Mouse (Mus musculus) MEL (cell line): ENCODE results near the gene Spata31d1d. TPM values are rescaled to one million over a fixed set of nuclear protein-coding genes. Genes with fewer than 3 reads are reported as not detected.
A peak's percentile ranks its signal among the peaks of the same experiment; 100 is the strongest.
"Not testable (repeated sequence)": the region's sequence is repeated elsewhere in the genome, so short reads cannot be mapped to it uniquely, and the experiment has no call there.

Experiments
- DNase-seq: peaks from one replicate; pipeline ENCODE4 v3.0.0; 2011; ENCODE audit warnings: low read depth, low spot score
- H3K27ac ChIP-seq: 2 replicates; pipeline ENCODE4 v1.5.1; 2012; ENCODE audit warnings: low read depth, mild to moderate bottlenecking, control low read depth, low read length, moderate library complexity; ENCODE audit not compliant: control insufficient read depth
- H3K27me3 ChIP-seq, 2 experiments: fragments of 150-350 bp in 1 of 2; sonication (generic) in 1 of 2; 2 replicates each; pipeline ENCODE4 v1.6.1; 2012; ENCODE audit warnings: low read length in 2 of 2, mild to moderate bottlenecking in 2 of 2, improper control_type of control experiment in 1 of 2, moderate library complexity in 1 of 2; ENCODE audit not compliant: insufficient read depth in 2 of 2, control insufficient read depth in 1 of 2
- H3K36me3 ChIP-seq, 2 experiments: 2 replicates each; pipeline ENCODE4 v1.6.1; 2012 to 2014; ENCODE audit warnings: low read length in 2 of 2, improper control_type of control experiment in 1 of 2, inconsistent platforms in 1 of 2, mild to moderate bottlenecking in 1 of 2; ENCODE audit not compliant: insufficient read depth in 2 of 2, control insufficient read depth in 1 of 2
- H3K4me1 ChIP-seq, 2 experiments: fragments of 150-350 bp in 1 of 2; sonication (generic) in 1 of 2; 2 replicates each; pipeline ENCODE4 v1.6.1; 2012; ENCODE audit warnings: low read length in 2 of 2, improper control_type of control experiment in 1 of 2, mild to moderate bottlenecking in 1 of 2; ENCODE audit not compliant: insufficient read depth in 2 of 2, control insufficient read depth in 1 of 2
- H3K4me3 ChIP-seq, 2 experiments: fragments of 150-350 bp in 1 of 2; sonication (generic) in 1 of 2; 2 replicates each; pipeline ENCODE4 v1.5.1; 2012; ENCODE audit warnings: low read depth in 2 of 2, low read length in 2 of 2, mild to moderate bottlenecking in 2 of 2, moderate library complexity in 2 of 2, control low read depth in 1 of 2, improper control_type of control experiment in 1 of 2; ENCODE audit not compliant: control insufficient read depth in 1 of 2, insufficient read depth in 1 of 2
- H3K79me2 ChIP-seq: 2 replicates; pipeline ENCODE4 v1.6.1; 2012; ENCODE audit warnings: mild to moderate bottlenecking, low read length, moderate library complexity; ENCODE audit not compliant: control insufficient read depth, poor library complexity, insufficient read depth
- H3K9ac ChIP-seq: 2 replicates; pipeline ENCODE4 v1.6.1; 2012; ENCODE audit warnings: low read depth, mild to moderate bottlenecking, control low read depth, low read length, moderate library complexity; ENCODE audit not compliant: control insufficient read depth, poor library complexity, severe bottlenecking
- H3K9me3 ChIP-seq: fragments of 150-350 bp; sonication (generic); replicated peaks from 2 replicates; pipeline ENCODE4 v1.6.1; 2012; ENCODE audit warnings: mild to moderate bottlenecking, low read length, improper control_type of control experiment, moderate library complexity; ENCODE audit not compliant: insufficient read depth
- BHLHE40 ChIP-seq: IDR thresholded peaks from 2 replicates; pipeline ENCODE4 v1.6.1; 2012; ENCODE audit warnings: low read depth, mild to moderate bottlenecking, inconsistent platforms, low read length, improper control_type of control experiment, borderline replicate concordance
- CTCF ChIP-seq, 3 experiments: IDR thresholded peaks in 2 of 3; conservative IDR thresholded peaks in 1 of 3; 2 replicates each; pipeline ENCODE4 v1.5.1; 2011 to 2012; ENCODE audit warnings: low read length in 3 of 3, low read depth in 2 of 3, mild to moderate bottlenecking in 2 of 3, improper control_type of control experiment in 1 of 3, inconsistent platforms in 1 of 3, mixed read lengths in 1 of 3, moderate library complexity in 1 of 3; ENCODE audit not compliant: control insufficient read depth in 1 of 3, insufficient read depth in 1 of 3, poor library complexity in 1 of 3, severe bottlenecking in 1 of 3
- ELF1 ChIP-seq: IDR thresholded peaks from 2 replicates; pipeline ENCODE4 v1.6.1; 2014; ENCODE audit warnings: low read depth, mild to moderate bottlenecking, inconsistent platforms, low read length, improper control_type of control experiment, moderate library complexity
- GATA1 ChIP-seq: IDR thresholded peaks from 2 replicates; pipeline ENCODE4 v1.6.1; 2011; ENCODE audit warnings: low read depth, low read length, improper control_type of control experiment
- NELFE ChIP-seq: IDR thresholded peaks from 2 replicates; pipeline ENCODE4 v1.6.1; 2011; ENCODE audit warnings: low read depth, low read length, improper control_type of control experiment
- NRF1 ChIP-seq: IDR thresholded peaks from 2 replicates; pipeline ENCODE4 v1.6.1; 2014; ENCODE audit warnings: low read depth, mild to moderate bottlenecking, inconsistent platforms, low read length, improper control_type of control experiment, moderate library complexity; ENCODE audit not compliant: poor library complexity, insufficient read depth, severe bottlenecking
- POLR2AphosphoS2 ChIP-seq: IDR thresholded peaks from 2 replicates; pipeline ENCODE4 v1.6.1; 2011; ENCODE audit warnings: low read length, improper control_type of control experiment
- RAD21 ChIP-seq: IDR thresholded peaks from 2 replicates; pipeline ENCODE4 v1.6.1; 2011; ENCODE audit warnings: mild to moderate bottlenecking, low read depth, low read length, improper control_type of control experiment
- RCOR1 ChIP-seq: IDR thresholded peaks from 2 replicates; pipeline ENCODE4 v1.6.1; 2012; ENCODE audit warnings: low read depth, mild to moderate bottlenecking, inconsistent platforms, low read length, improper control_type of control experiment
- SIN3A ChIP-seq: IDR thresholded peaks from 2 replicates; pipeline ENCODE4 v1.6.1; 2012; ENCODE audit warnings: low read length, improper control_type of control experiment, inconsistent platforms
- SMC3 ChIP-seq: IDR thresholded peaks from 2 replicates; pipeline ENCODE4 v1.6.1; 2011; ENCODE audit warnings: low read depth, low read length, improper control_type of control experiment
- TBP ChIP-seq: IDR thresholded peaks from 2 replicates; pipeline ENCODE4 v1.8.0; 2011; ENCODE audit warnings: low read depth, low read length, improper control_type of control experiment
- UBTF ChIP-seq: IDR thresholded peaks from 2 replicates; pipeline ENCODE4 v1.6.1; 2012; ENCODE audit warnings: low read depth, mild to moderate bottlenecking, inconsistent platforms, low read length, improper control_type of control experiment, moderate library complexity, borderline replicate concordance; ENCODE audit not compliant: insufficient read depth
- USF1 ChIP-seq: IDR thresholded peaks from 2 replicates; pipeline ENCODE4 v1.6.1; 2014; ENCODE audit warnings: low read depth, mild to moderate bottlenecking, inconsistent platforms, low read length, improper control_type of control experiment, moderate library complexity
- ZC3H11A ChIP-seq: IDR thresholded peaks from 2 replicates; pipeline ENCODE4 v1.6.1; 2012; ENCODE audit warnings: low read depth, mild to moderate bottlenecking, inconsistent platforms, low read length, improper control_type of control experiment
- ZKSCAN1 ChIP-seq: IDR thresholded peaks from 2 replicates; pipeline ENCODE4 v1.6.1; 2012; ENCODE audit warnings: low read depth, mild to moderate bottlenecking, inconsistent platforms, low read length, improper control_type of control experiment, moderate library complexity
- ZMIZ1 ChIP-seq: IDR thresholded peaks from 2 replicates; pipeline ENCODE4 v1.6.1; 2012; ENCODE audit warnings: low read depth, mild to moderate bottlenecking, inconsistent platforms, low read length, improper control_type of control experiment, moderate library complexity
- ZNF384 ChIP-seq: IDR thresholded peaks from 2 replicates; pipeline ENCODE4 v1.6.1; 2012; ENCODE audit warnings: low read depth, mild to moderate bottlenecking, inconsistent platforms, low read length, improper control_type of control experiment
- polyA plus RNA-seq, 2 experiments: library from polyadenylated mRNA; stranded (reverse) in 1 of 2; unstranded in 1 of 2; fragments of >175 nt in 1 of 2; fragments of >200 nt in 1 of 2; gene quantifications; 2 replicates each; pipeline versions ENCODE4 v1.2.1 to v1.2.4; 2012; ENCODE audit warnings: low replicate concordance in 2 of 2, low read depth in 1 of 2; ENCODE audit not compliant: insufficient read length in 2 of 2, insufficient read depth in 1 of 2, missing spikeins in 1 of 2
- total RNA-seq: library from RNA; depleted of rRNA; stranded (reverse); fragments of 300-350 nt; gene quantifications from 2 replicates; pipeline ENCODE4 v1.2.3, GENCODE M21; 2012; rRNA removed

The Spata31d1d gene
- total RNA-seq (not detected in 2 replicates), polyA plus RNA-seq (not detected)

DNA sequence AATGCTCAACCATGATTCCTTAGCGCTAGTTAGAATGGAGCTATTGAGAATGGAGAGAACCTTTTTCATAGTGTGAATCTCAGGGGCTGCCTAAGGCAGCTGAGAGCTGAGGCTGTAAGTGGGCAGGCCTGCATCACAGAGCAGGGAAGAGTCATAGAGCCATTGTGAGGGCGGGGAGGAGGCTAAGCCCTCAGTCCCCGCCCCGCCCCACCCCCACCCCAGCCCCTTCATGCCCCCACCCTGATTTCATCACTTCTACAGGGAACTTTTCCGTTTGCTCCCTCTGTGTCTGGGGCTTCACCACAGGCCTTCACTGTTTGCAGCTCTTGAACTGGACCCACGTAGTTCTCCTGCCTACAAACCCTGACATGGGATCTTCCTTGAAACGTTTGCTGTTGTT lies at the start of gene Spata31d1d:
Gene Spata31d1d (minus strand): TSS at position 101 of the 400 bp plus-strand sequence.
- H3K4me3 ChIP-seq = no peak within 1 kb of the TSS
- H3K79me2 ChIP-seq = no peaks in the 10 kb centered on the region
- H3K9ac ChIP-seq = no peak within 1 kb of the TSS
- TF ChIP-seq BHLHE40 = no peak
- H3K9me3 ChIP-seq = no peaks in the 10 kb centered on the region
- H3K27me3 ChIP-seq = no peaks in the 10 kb centered on the region
- no peak within 1 kb of the TSS for H3K27ac ChIP-seq
- peaks cover 0 to 14% of the 10 kb centered on the region in 2 experiments; a peak in 2 of 4 replicates for H3K4me1 ChIP-seq
- DNase-seq = no peak
- H3K36me3 ChIP-seq = peaks cover 0 to 6% of the 10 kb centered on the region in 2 experiments; a peak in 2 of 4 replicates

DNA sequence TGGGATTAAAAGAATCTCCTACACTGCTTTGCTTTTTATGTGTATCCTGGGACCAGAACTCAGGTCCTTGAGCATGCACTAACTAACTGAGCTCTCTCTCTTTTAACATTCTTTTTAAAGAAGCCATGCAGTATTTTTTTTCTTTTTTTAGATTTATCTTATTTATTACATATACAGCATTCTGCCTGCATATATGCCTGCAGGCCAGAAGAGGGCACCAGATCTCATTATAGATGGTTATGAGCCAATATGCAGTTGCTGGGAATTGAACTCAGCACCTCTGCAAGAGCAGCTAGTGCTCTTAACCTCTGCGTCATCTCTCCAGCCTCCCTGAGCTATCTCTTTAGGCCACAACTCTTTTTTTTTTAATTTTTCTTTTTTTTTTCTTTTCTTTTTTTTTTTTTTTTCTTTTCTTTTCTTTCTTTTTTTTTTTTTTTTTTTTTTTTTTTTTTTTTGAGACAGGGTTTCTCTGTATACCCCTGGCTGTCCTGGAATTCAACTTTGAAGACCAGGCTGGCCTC lies 48.3 kb upstream of the Spata31d1d start:
- not testable (repeated sequence) for H3K79me2 ChIP-seq, H3K4me3 ChIP-seq, H3K27me3 ChIP-seq, H3K4me1 ChIP-seq, H3K9ac ChIP-seq, H3K27ac ChIP-seq, H3K9me3 ChIP-seq
- peak; percentile 44 for DNase-seq
- peaks cover 0 to 49% of the 10 kb centered on the region in 2 experiments; a peak in 2 of 4 replicates for H3K36me3 ChIP-seq
- TF ChIP-seq SMC3 = peak; percentile 19; the same call in 1 of the 2 replicates
- TF ChIP-seq ZC3H11A = peak; percentile 21; the same call in 1 of the 2 replicates
- peak; percentile 88 for TF ChIP-seq ZNF384
- TF ChIP-seq CTCF (IDR thresholded peaks at IDR 0.05 in 2 of 3, conservative IDR thresholded peaks at IDR 0.05 in 1 of 3; ENCODE audit: control insufficient read depth in 1 of 3, insufficient read depth in 1 of 3, low read depth in 2 of 3, low read length in 3 of 3, poor library complexity in 1 of 3, severe bottlenecking in 1 of 3) = peak in 2 of 3 experiments; percentile 18 to 53; a peak in 2 of 6 replicates
- 0 out of 2 replicates have a peak, but pooled peaks have one; percentile 19 for TF ChIP-seq TBP
- peak; percentile 30 for TF ChIP-seq RAD21

DNA sequence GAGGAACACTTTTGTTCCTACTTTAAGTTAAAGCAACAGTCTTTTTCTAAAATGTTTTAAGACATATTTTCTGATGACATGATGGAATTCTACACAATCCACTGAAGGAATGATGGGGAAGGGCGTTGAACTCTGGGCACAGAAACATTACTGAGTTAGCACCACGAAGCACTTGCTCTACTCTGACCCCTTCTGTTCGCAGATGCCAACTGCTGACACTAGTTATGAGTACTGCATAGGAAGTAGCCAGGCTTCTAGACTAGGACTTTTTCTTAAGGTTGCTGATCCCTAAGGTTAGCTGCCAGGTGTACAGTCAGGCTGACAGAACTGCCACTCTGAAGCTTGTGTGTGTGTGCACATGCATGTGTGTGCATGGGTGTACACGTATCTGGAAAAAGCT lies 47.7 kb upstream of the Spata31d1d start:
- TF ChIP-seq SMC3 (peak; percentile 38), SIN3A (no peak), NRF1 (no peak), ZMIZ1 (no peak), USF1 (no peak), CTCF (IDR thresholded peaks at IDR 0.05 in 2 of 3, conservative IDR thresholded peaks at IDR 0.05 in 1 of 3; ENCODE audit: control insufficient read depth in 1 of 3, insufficient read depth in 1 of 3, low read depth in 2 of 3, low read length in 3 of 3, poor library complexity in 1 of 3, severe bottlenecking in 1 of 3) (peak; percentile 21 to 48 (median 41); a peak in 3 of 6 replicates), POLR2AphosphoS2 (no peak), UBTF (no peak), RCOR1 (no peak), NELFE (no peak), RAD21 (no peak; the same call in 1 of the 2 replicates), ELF1 (no peak), GATA1 (no peak), ZKSCAN1 (no peak), TBP (no peak)
- TF ChIP-seq, all 39 proteins: peak for 2
- Histone ChIP-seq H3K4me3 (no peak overlapping the region), H3K9me3 (no peaks in the 10 kb centered on the region), H3K4me1 (no peaks in the 10 kb centered on the region), H3K36me3 (peaks cover 0 to 46% of the 10 kb centered on the region in 2 experiments; a peak in 2 of 4 replicates), H3K27ac (no peak overlapping the region), H3K79me2 (no peaks in the 10 kb centered on the region), H3K27me3 (no peaks in the 10 kb centered on the region), H3K9ac (no peak overlapping the region)
- DNase-seq = peak; percentile 52
